Mouse (Mus musculus): ENCODE results near the gene Fhl2.
A peak's percentile ranks its signal among the peaks of the same experiment; 100 is the strongest.

Fhl2 gene

GRCm38 (mm10) chr1:43098031-43098984 lies 98.5 kb downstream of the Fhl2 start, which contains the start of the genes Tgfbrap1 and AI597479:
Gene Tgfbrap1 (minus strand): TSS chr1:43098637.
Gene AI597479 (plus strand): TSS chr1:43098710.
- peak; percentile 93 to 95 for DNase-seq

GRCm38 (mm10) chr1:43094206-43094605 lies 102.6 kb downstream of the Fhl2 start:
- DNase-seq = no peak

- peak; percentile 73 to 77 for DNase-seq
Observed at GRCm38 (mm10) chr1:43092056-43093015, 104.4 kb downstream of the Fhl2 start.

- DNase-seq = no peak
Observed at GRCm38 (mm10) chr1:43091306-43092055, 105.3 kb downstream of the Fhl2 start.

- peak; percentile 23 to 25 for DNase-seq
Observed at GRCm38 (mm10) chr1:43090418-43090817, 106.4 kb downstream of the Fhl2 start.

- no peak for DNase-seq
Observed at GRCm38 (mm10) chr1:43082946-43083345, 113.8 kb downstream of the Fhl2 start.

GRCm38 (mm10) chr1:43078124-43078523 lies 118.7 kb downstream of the Fhl2 start:
- no peak for DNase-seq

GRCm38 (mm10) chr1:43074791-43075190 lies 122.0 kb downstream of the Fhl2 start:
- DNase-seq = peak; percentile 64 to 66
